Mouse (Mus musculus) MEL (cell line): ENCODE data around the gene Plscr5. TPM values are rescaled to one million over a fixed set of nuclear protein-coding genes. Genes with fewer than 3 reads are reported as not detected.
A peak's percentile ranks its signal among the peaks of the same experiment; 100 is the strongest.

Experiments
- DNase-seq: peaks from one replicate; pipeline ENCODE4 v3.0.0; 2011; ENCODE audit warnings: low read depth, low spot score
- H3K27ac ChIP-seq: 2 replicates; pipeline ENCODE4 v1.5.1; 2012; ENCODE audit warnings: low read depth, mild to moderate bottlenecking, control low read depth, low read length, moderate library complexity; ENCODE audit not compliant: control insufficient read depth
- H3K27me3 ChIP-seq, 2 experiments: fragments of 150-350 bp in 1 of 2; sonication (generic) in 1 of 2; 2 replicates each; pipeline ENCODE4 v1.6.1; 2012; ENCODE audit warnings: low read length in 2 of 2, mild to moderate bottlenecking in 2 of 2, improper control_type of control experiment in 1 of 2, moderate library complexity in 1 of 2; ENCODE audit not compliant: insufficient read depth in 2 of 2, control insufficient read depth in 1 of 2
- H3K36me3 ChIP-seq, 2 experiments: 2 replicates each; pipeline ENCODE4 v1.6.1; 2012 to 2014; ENCODE audit warnings: low read length in 2 of 2, improper control_type of control experiment in 1 of 2, inconsistent platforms in 1 of 2, mild to moderate bottlenecking in 1 of 2; ENCODE audit not compliant: insufficient read depth in 2 of 2, control insufficient read depth in 1 of 2
- H3K4me1 ChIP-seq, 2 experiments: fragments of 150-350 bp in 1 of 2; sonication (generic) in 1 of 2; 2 replicates each; pipeline ENCODE4 v1.6.1; 2012; ENCODE audit warnings: low read length in 2 of 2, improper control_type of control experiment in 1 of 2, mild to moderate bottlenecking in 1 of 2; ENCODE audit not compliant: insufficient read depth in 2 of 2, control insufficient read depth in 1 of 2
- H3K4me3 ChIP-seq, 2 experiments: fragments of 150-350 bp in 1 of 2; sonication (generic) in 1 of 2; 2 replicates each; pipeline ENCODE4 v1.5.1; 2012; ENCODE audit warnings: low read depth in 2 of 2, low read length in 2 of 2, mild to moderate bottlenecking in 2 of 2, moderate library complexity in 2 of 2, control low read depth in 1 of 2, improper control_type of control experiment in 1 of 2; ENCODE audit not compliant: control insufficient read depth in 1 of 2, insufficient read depth in 1 of 2
- H3K79me2 ChIP-seq: 2 replicates; pipeline ENCODE4 v1.6.1; 2012; ENCODE audit warnings: mild to moderate bottlenecking, low read length, moderate library complexity; ENCODE audit not compliant: control insufficient read depth, poor library complexity, insufficient read depth
- H3K9ac ChIP-seq: 2 replicates; pipeline ENCODE4 v1.6.1; 2012; ENCODE audit warnings: low read depth, mild to moderate bottlenecking, control low read depth, low read length, moderate library complexity; ENCODE audit not compliant: control insufficient read depth, poor library complexity, severe bottlenecking
- H3K9me3 ChIP-seq: fragments of 150-350 bp; sonication (generic); replicated peaks from 2 replicates; pipeline ENCODE4 v1.6.1; 2012; ENCODE audit warnings: mild to moderate bottlenecking, low read length, improper control_type of control experiment, moderate library complexity; ENCODE audit not compliant: insufficient read depth
- CHD2 ChIP-seq: IDR thresholded peaks from 2 replicates; pipeline ENCODE4 v1.6.1; 2011; ENCODE audit warnings: low read length, improper control_type of control experiment
- CTCF ChIP-seq, 3 experiments: IDR thresholded peaks in 2 of 3; conservative IDR thresholded peaks in 1 of 3; 2 replicates each; pipeline ENCODE4 v1.5.1; 2011 to 2012; ENCODE audit warnings: low read length in 3 of 3, low read depth in 2 of 3, mild to moderate bottlenecking in 2 of 3, improper control_type of control experiment in 1 of 3, inconsistent platforms in 1 of 3, mixed read lengths in 1 of 3, moderate library complexity in 1 of 3; ENCODE audit not compliant: control insufficient read depth in 1 of 3, insufficient read depth in 1 of 3, poor library complexity in 1 of 3, severe bottlenecking in 1 of 3
- ELF1 ChIP-seq: IDR thresholded peaks from 2 replicates; pipeline ENCODE4 v1.6.1; 2014; ENCODE audit warnings: low read depth, mild to moderate bottlenecking, inconsistent platforms, low read length, improper control_type of control experiment, moderate library complexity
- EP300 ChIP-seq, 2 experiments: IDR thresholded peaks; 2 replicates each; pipeline ENCODE4 v1.6.1; 2011; ENCODE audit warnings: improper control_type of control experiment in 2 of 2, low read length in 2 of 2, low read depth in 1 of 2, mild to moderate bottlenecking in 1 of 2
- GABPA ChIP-seq: IDR thresholded peaks from 2 replicates; pipeline ENCODE4 v1.6.1; 2012; ENCODE audit warnings: low read depth, mild to moderate bottlenecking, inconsistent platforms, low read length, improper control_type of control experiment, moderate library complexity
- GATA1 ChIP-seq: IDR thresholded peaks from 2 replicates; pipeline ENCODE4 v1.6.1; 2011; ENCODE audit warnings: low read depth, low read length, improper control_type of control experiment
- JUND ChIP-seq: IDR thresholded peaks from 2 replicates; pipeline ENCODE4 v1.6.1; 2011; ENCODE audit warnings: low read depth, mild to moderate bottlenecking, improper control_type of control experiment, low read length
- KAT2A ChIP-seq: conservative IDR thresholded peaks from 2 replicates; pipeline ENCODE4 v1.6.1; 2012; ENCODE audit warnings: low read depth, low read length, improper control_type of control experiment, inconsistent platforms
- MAFK ChIP-seq: IDR thresholded peaks from 2 replicates; pipeline ENCODE4 v1.6.1; 2011; ENCODE audit warnings: low read depth, mild to moderate bottlenecking, low read length, improper control_type of control experiment, borderline replicate concordance
- MAX ChIP-seq: IDR thresholded peaks from 2 replicates; pipeline ENCODE4 v1.6.1; 2011; ENCODE audit warnings: low read length, improper control_type of control experiment
- MAZ ChIP-seq: IDR thresholded peaks from 2 replicates; pipeline ENCODE4 v1.6.1; 2012; ENCODE audit warnings: low read depth, mild to moderate bottlenecking, inconsistent platforms, low read length, improper control_type of control experiment
- MEF2A ChIP-seq: IDR thresholded peaks from 2 replicates; pipeline ENCODE4 v1.6.1; 2014; ENCODE audit warnings: low read depth, mild to moderate bottlenecking, inconsistent platforms, low read length, improper control_type of control experiment; ENCODE audit not compliant: poor library complexity, insufficient replicate concordance, severe bottlenecking; ENCODE audit errors: extremely low read depth
- MXI1 ChIP-seq: IDR thresholded peaks from 2 replicates; pipeline ENCODE4 v1.6.1; 2011; ENCODE audit warnings: mild to moderate bottlenecking, low read depth, low read length, improper control_type of control experiment
- MYB ChIP-seq: IDR thresholded peaks from 2 replicates; pipeline ENCODE4 v1.6.1; 2011; ENCODE audit warnings: mild to moderate bottlenecking, low read depth, low read length, improper control_type of control experiment
- MYC ChIP-seq: IDR thresholded peaks from 2 replicates; pipeline ENCODE4 v1.6.1; 2011; ENCODE audit warnings: low read depth, mild to moderate bottlenecking, low read length, improper control_type of control experiment, moderate library complexity
- NELFE ChIP-seq: IDR thresholded peaks from 2 replicates; pipeline ENCODE4 v1.6.1; 2011; ENCODE audit warnings: low read depth, low read length, improper control_type of control experiment
- POLR2A ChIP-seq, 2 experiments: IDR thresholded peaks; 2 replicates each; pipeline ENCODE4 v1.6.1; 2011 to 2012; ENCODE audit warnings: low read length in 2 of 2, mild to moderate bottlenecking in 2 of 2, control low read depth in 1 of 2, improper control_type of control experiment in 1 of 2, low read depth in 1 of 2, moderate library complexity in 1 of 2; ENCODE audit not compliant: control insufficient read depth in 1 of 2, insufficient read depth in 1 of 2, poor library complexity in 1 of 2
- RAD21 ChIP-seq: IDR thresholded peaks from 2 replicates; pipeline ENCODE4 v1.6.1; 2011; ENCODE audit warnings: mild to moderate bottlenecking, low read depth, low read length, improper control_type of control experiment
- RCOR1 ChIP-seq: IDR thresholded peaks from 2 replicates; pipeline ENCODE4 v1.6.1; 2012; ENCODE audit warnings: low read depth, mild to moderate bottlenecking, inconsistent platforms, low read length, improper control_type of control experiment
- SIN3A ChIP-seq: IDR thresholded peaks from 2 replicates; pipeline ENCODE4 v1.6.1; 2012; ENCODE audit warnings: low read length, improper control_type of control experiment, inconsistent platforms
- SMC3 ChIP-seq: IDR thresholded peaks from 2 replicates; pipeline ENCODE4 v1.6.1; 2011; ENCODE audit warnings: low read depth, low read length, improper control_type of control experiment
- TAL1 ChIP-seq: IDR thresholded peaks from 2 replicates; pipeline ENCODE4 v1.6.1; 2012; ENCODE audit warnings: mild to moderate bottlenecking, inconsistent platforms, low read length, moderate library complexity, mixed read lengths
- TBP ChIP-seq: IDR thresholded peaks from 2 replicates; pipeline ENCODE4 v1.8.0; 2011; ENCODE audit warnings: low read depth, low read length, improper control_type of control experiment
- TCF12 ChIP-seq: IDR thresholded peaks from 2 replicates; pipeline ENCODE4 v1.6.1; 2014; ENCODE audit warnings: low read depth, mild to moderate bottlenecking, inconsistent platforms, low read length, improper control_type of control experiment, moderate library complexity
- UBTF ChIP-seq: IDR thresholded peaks from 2 replicates; pipeline ENCODE4 v1.6.1; 2012; ENCODE audit warnings: low read depth, mild to moderate bottlenecking, inconsistent platforms, low read length, improper control_type of control experiment, moderate library complexity, borderline replicate concordance; ENCODE audit not compliant: insufficient read depth
- USF1 ChIP-seq: IDR thresholded peaks from 2 replicates; pipeline ENCODE4 v1.6.1; 2014; ENCODE audit warnings: low read depth, mild to moderate bottlenecking, inconsistent platforms, low read length, improper control_type of control experiment, moderate library complexity
- USF2 ChIP-seq, 2 experiments: IDR thresholded peaks; 2 replicates each; pipeline ENCODE4 v1.6.1; 2011 to 2012; ENCODE audit warnings: improper control_type of control experiment in 2 of 2, low read length in 2 of 2, borderline replicate concordance in 1 of 2, inconsistent platforms in 1 of 2, low read depth in 1 of 2, mild to moderate bottlenecking in 1 of 2; ENCODE audit not compliant: insufficient read depth in 1 of 2
- ZMIZ1 ChIP-seq: IDR thresholded peaks from 2 replicates; pipeline ENCODE4 v1.6.1; 2012; ENCODE audit warnings: low read depth, mild to moderate bottlenecking, inconsistent platforms, low read length, improper control_type of control experiment, moderate library complexity
- polyA plus RNA-seq, 2 experiments: library from polyadenylated mRNA; stranded (reverse) in 1 of 2; unstranded in 1 of 2; fragments of >175 nt in 1 of 2; fragments of >200 nt in 1 of 2; gene quantifications; 2 replicates each; pipeline versions ENCODE4 v1.2.1 to v1.2.4; 2012; ENCODE audit warnings: low replicate concordance in 2 of 2, low read depth in 1 of 2; ENCODE audit not compliant: insufficient read length in 2 of 2, insufficient read depth in 1 of 2, missing spikeins in 1 of 2
- total RNA-seq: library from RNA; depleted of rRNA; stranded (reverse); fragments of 300-350 nt; gene quantifications from 2 replicates; pipeline ENCODE4 v1.2.3, GENCODE M21; 2012

Plscr5 gene
- total and polyA plus RNA-seq, 3 experiments, result not detected

DNA sequence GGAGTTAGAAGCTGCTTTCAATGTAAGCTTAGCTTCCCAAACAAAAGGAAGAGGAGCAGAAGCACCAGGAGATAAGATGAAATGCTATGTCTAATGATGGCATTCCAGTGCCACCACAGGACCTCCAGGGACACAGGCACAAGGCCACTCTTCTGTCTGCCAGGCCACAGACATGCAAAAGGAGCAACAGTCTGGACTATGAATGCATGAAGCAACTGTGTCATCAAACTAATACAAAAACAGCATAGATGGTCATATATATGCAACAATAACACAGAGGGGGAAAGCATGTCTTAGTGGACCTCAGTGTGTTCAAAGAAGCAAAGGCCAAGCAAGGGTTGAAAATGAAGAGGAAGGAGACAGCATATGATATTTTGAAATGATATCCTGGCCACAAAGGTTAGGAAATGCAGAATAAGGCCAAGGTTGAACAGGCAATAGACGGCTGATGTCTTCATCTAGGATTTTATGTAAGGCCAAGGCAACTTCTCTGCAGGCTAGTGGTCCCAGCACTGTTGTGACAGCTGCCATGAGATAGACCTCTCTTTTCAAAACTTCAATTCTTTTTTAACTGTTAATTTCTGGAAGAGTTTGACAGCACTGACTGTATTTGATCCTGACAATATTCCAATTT is 32.0 kb downstream of the Plscr5 start:
- no peaks in the 10 kb centered on the region for H3K79me2 ChIP-seq
- no peak overlapping the region for H3K9ac ChIP-seq
- no peak for TF ChIP-seq JUND
- TF ChIP-seq MXI1, result no peak
- no peak for TF ChIP-seq ELF1
- TF ChIP-seq UBTF, result no peak
- no peak for TF ChIP-seq CHD2
- TF ChIP-seq TBP, result no peak
- no peak for TF ChIP-seq SMC3
- TF ChIP-seq CTCF (IDR thresholded peaks at IDR 0.05 in 2 of 3, conservative IDR thresholded peaks at IDR 0.05 in 1 of 3; ENCODE audit: control insufficient read depth in 1 of 3, insufficient read depth in 1 of 3, low read depth in 2 of 3, low read length in 3 of 3, poor library complexity in 1 of 3, severe bottlenecking in 1 of 3), result no peak
- no peak for TF ChIP-seq USF2 (IDR thresholded peaks at IDR 0.05; ENCODE audit: borderline replicate concordance in 1 of 2, insufficient read depth in 1 of 2, low read depth in 1 of 2, low read length in 2 of 2)
- TF ChIP-seq POLR2A (IDR thresholded peaks at IDR 0.05; ENCODE audit: control insufficient read depth in 1 of 2, insufficient read depth in 1 of 2, low read depth in 1 of 2, low read length in 2 of 2, poor library complexity in 1 of 2), result no peak
- TF ChIP-seq MYC, result no peak
- TF ChIP-seq GABPA, result no peak
- TF ChIP-seq RAD21, result no peak
- TF ChIP-seq KAT2A, result no peak
- no peak for TF ChIP-seq USF1
- TF ChIP-seq ZMIZ1, result no peak
- TF ChIP-seq MYB, result no peak
- no peak for TF ChIP-seq TCF12
- no peak for TF ChIP-seq TAL1
- DNase-seq, result no peak
- peaks cover 0 to 35% of the 10 kb centered on the region in 2 experiments; a peak in 2 of 4 replicates for H3K36me3 ChIP-seq
- H3K4me1 ChIP-seq, result peaks cover 16 to 22% of the 10 kb centered on the region in 2 experiments
- H3K9me3 ChIP-seq, result no peaks in the 10 kb centered on the region
- no peaks in the 10 kb centered on the region for H3K27me3 ChIP-seq
- H3K27ac ChIP-seq, result no peak overlapping the region
- no peak overlapping the region for H3K4me3 ChIP-seq

DNA sequence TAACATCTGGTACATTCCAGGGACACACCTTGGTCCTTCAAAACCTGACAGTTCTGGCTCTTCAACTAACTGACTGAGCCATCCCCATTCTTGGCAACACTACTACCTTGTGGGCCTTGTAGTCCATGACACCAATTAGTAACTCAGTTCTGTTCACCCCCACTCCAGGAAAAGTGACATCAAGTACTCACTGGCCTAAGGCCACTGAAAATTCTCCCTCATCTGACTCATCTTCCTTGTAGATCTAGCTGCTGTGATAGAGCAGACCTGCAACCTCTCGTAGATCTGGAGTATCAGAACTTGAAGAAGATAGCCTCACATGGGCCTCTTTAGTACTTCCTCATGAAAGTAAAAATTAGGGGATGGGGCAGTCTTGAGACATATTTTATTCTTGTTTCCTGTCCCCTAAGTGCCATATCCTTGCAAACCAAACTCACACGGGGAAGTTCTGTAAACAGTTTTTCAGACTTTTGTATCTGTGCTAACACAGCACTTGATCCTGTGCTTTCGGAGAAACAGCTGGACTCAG is 33.5 kb downstream of the Plscr5 start:
- no peaks in the 10 kb centered on the region for H3K9me3 ChIP-seq
- DNase-seq, result peak; percentile 49
- TF ChIP-seq TBP, result no peak
- TF ChIP-seq RCOR1, result no peak
- peak; percentile 52; the same call in 1 of the 2 replicates for TF ChIP-seq GATA1
- TF ChIP-seq MYB, result no peak
- TF ChIP-seq EP300 (IDR thresholded peaks at IDR 0.05; ENCODE audit: low read depth in 1 of 2, low read length in 2 of 2), result peak; percentile 21 to 38; a peak in 3 of 4 replicates
- TF ChIP-seq MEF2A, result no peak
- no peak for TF ChIP-seq GABPA
- TF ChIP-seq TCF12, result no peak
- TF ChIP-seq SMC3, result no peak
- no peak for TF ChIP-seq MAFK
- no peak for TF ChIP-seq MAZ
- no peak for TF ChIP-seq SIN3A
- 0 out of 2 replicates have a peak, but pooled peaks have one; percentile 6 for TF ChIP-seq MAX
- no peak for TF ChIP-seq NELFE
- H3K27ac ChIP-seq, result peak overlapping the region; percentile 65
- peak overlapping the region in 1 of 2 experiments; percentile 32; a peak in 1 of 4 replicates for H3K4me3 ChIP-seq
- 0 out of 2 replicates have a peak overlapping the region, but pooled peaks have one; percentile 15 for H3K9ac ChIP-seq
- H3K36me3 ChIP-seq, result peaks cover 0 to 24% of the 10 kb centered on the region in 2 experiments; a peak in 2 of 4 replicates
- H3K4me1 ChIP-seq, result peaks cover 9 to 21% of the 10 kb centered on the region in 2 experiments
- H3K27me3 ChIP-seq, result no peaks in the 10 kb centered on the region
- H3K79me2 ChIP-seq, result no peaks in the 10 kb centered on the region
